Mouse (Mus musculus): ENCODE measurements around the gene Nfe2l1. TPM values are rescaled to one million over a fixed set of nuclear protein-coding genes. Genes with fewer than 3 reads are reported as not detected.
"Not testable (repeated sequence)": the region's sequence is repeated elsewhere in the genome, so short reads cannot be mapped to it uniquely, and the experiment has no call there.

Nfe2l1 gene
- polyA plus RNA-seq, 1 experiment from 2014 or later = 28.0 TPM

GRCm38 (mm10) chr11:96818128-96818710, 11.5 kb downstream of the Nfe2l1 start:
- 80% methylated on average over 8 of the region's 8 CpGs for WGBS
- Histone ChIP-seq H3K4me2 (ENCODE audit: low read length) (no peak overlapping the region), H3K27ac (ENCODE audit: low read depth, low read length) (no peak overlapping the region), H3K36me3 (ENCODE audit: control insufficient read depth, insufficient read depth, low read length) (peaks cover 93% of the 10 kb centered on the region), H3K4me1 (ENCODE audit: control insufficient read depth, insufficient read depth, low read length) (peaks cover under 1% of the 10 kb centered on the region), H3K9me3 (replicated peaks; ENCODE audit: control insufficient read depth, low read length) (no peaks in the 10 kb centered on the region), H3K4me3 (ENCODE audit: low read depth, low read length) (no peak overlapping the region), H3K9ac (ENCODE audit: low read length) (no peak overlapping the region), H3K27me3 (replicated peaks; ENCODE audit: control insufficient read depth, insufficient read depth, low read length) (no peaks in the 10 kb centered on the region)
- DNase-seq (ENCODE audit: low spot score) (no peak), ATAC-seq (no peak)

DNA sequence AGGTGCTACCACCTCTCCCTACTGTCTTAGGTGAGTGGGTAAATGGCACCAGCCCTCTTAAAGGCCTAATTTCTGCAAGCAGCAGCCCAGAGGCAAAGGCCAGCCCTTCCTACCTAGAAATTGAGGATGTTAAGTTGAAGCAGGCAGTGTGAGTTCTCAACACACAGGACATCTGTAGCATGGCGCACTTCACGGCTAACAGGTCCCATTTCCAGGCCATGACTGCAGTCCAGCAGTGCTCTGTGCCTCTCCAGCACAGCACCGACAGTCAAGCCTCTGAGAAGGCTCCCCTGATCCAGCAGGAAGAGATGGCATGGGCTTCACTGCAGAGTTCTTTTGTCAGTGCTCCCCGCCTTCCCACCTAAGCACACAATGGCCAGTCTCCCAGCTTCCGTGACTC, 12.8 kb downstream of the Nfe2l1 start:
- Histone ChIP-seq H3K36me3 (ENCODE audit: control insufficient read depth, insufficient read depth, low read length) (peaks cover 96% of the 10 kb centered on the region), H3K4me2 (ENCODE audit: low read length) (no peak overlapping the region), H3K27ac (ENCODE audit: low read depth, low read length) (no peak overlapping the region), H3K4me1 (ENCODE audit: control insufficient read depth, insufficient read depth, low read length) (no peaks in the 10 kb centered on the region), H3K9me3 (replicated peaks; ENCODE audit: control insufficient read depth, low read length) (no peaks in the 10 kb centered on the region), H3K27me3 (replicated peaks; ENCODE audit: control insufficient read depth, insufficient read depth, low read length) (no peaks in the 10 kb centered on the region), H3K4me3 (ENCODE audit: low read depth, low read length) (no peak overlapping the region), H3K9ac (ENCODE audit: low read length) (no peak overlapping the region)
- no peak for ATAC-seq
- no peak for DNase-seq (ENCODE audit: low spot score)
- WGBS = 53% methylated on average over 5 of the region's 5 CpGs

- Histone ChIP-seq H3K9ac (ENCODE audit: low read length) (no peak overlapping the region), H3K27ac (ENCODE audit: low read depth, low read length) (no peak overlapping the region), H3K4me3 (ENCODE audit: low read depth, low read length) (no peak overlapping the region), H3K4me2 (ENCODE audit: low read length) (no peak overlapping the region), H3K27me3 (replicated peaks; ENCODE audit: control insufficient read depth, insufficient read depth, low read length) (no peaks in the 10 kb centered on the region), H3K9me3 (replicated peaks; ENCODE audit: control insufficient read depth, low read length) (no peaks in the 10 kb centered on the region), H3K4me1 (ENCODE audit: control insufficient read depth, insufficient read depth, low read length) (no peaks in the 10 kb centered on the region), H3K36me3 (ENCODE audit: control insufficient read depth, insufficient read depth, low read length) (peaks cover 96% of the 10 kb centered on the region)
- no peak for ATAC-seq
- DNase-seq (ENCODE audit: low spot score) = no peak
- 97% methylated on average over 1 of the region's 1 CpGs for WGBS
Measured at GRCm38 (mm10) chr11:96816494-96816893, 13.3 kb downstream of the Nfe2l1 start.

- Histone ChIP-seq H3K4me2 (ENCODE audit: low read length) (no peak overlapping the region), H3K27ac (ENCODE audit: low read depth, low read length) (no peak overlapping the region), H3K9me3 (replicated peaks; ENCODE audit: control insufficient read depth, low read length) (no peaks in the 10 kb centered on the region), H3K4me1 (ENCODE audit: control insufficient read depth, insufficient read depth, low read length) (no peaks in the 10 kb centered on the region), H3K27me3 (replicated peaks; ENCODE audit: control insufficient read depth, insufficient read depth, low read length) (no peaks in the 10 kb centered on the region), H3K36me3 (ENCODE audit: control insufficient read depth, insufficient read depth, low read length) (peaks cover 96% of the 10 kb centered on the region), H3K4me3 (ENCODE audit: low read depth, low read length) (no peak overlapping the region), H3K9ac (ENCODE audit: low read length) (no peak overlapping the region)
- WGBS = 100% methylated on average over 2 of the region's 2 CpGs
- DNase-seq (ENCODE audit: low spot score) (no peak), ATAC-seq (no peak)
Measured at GRCm38 (mm10) chr11:96815895-96816294, 13.9 kb downstream of the Nfe2l1 start.

- Histone ChIP-seq H3K9me3 (replicated peaks; ENCODE audit: control insufficient read depth, low read length) (no peaks in the 10 kb centered on the region), H3K4me1 (ENCODE audit: control insufficient read depth, insufficient read depth, low read length) (no peaks in the 10 kb centered on the region), H3K27me3 (replicated peaks; ENCODE audit: control insufficient read depth, insufficient read depth, low read length) (no peaks in the 10 kb centered on the region), H3K4me3 (ENCODE audit: low read depth, low read length) (no peak overlapping the region), H3K9ac (ENCODE audit: low read length) (no peak overlapping the region), H3K27ac (ENCODE audit: low read depth, low read length) (no peak overlapping the region), H3K36me3 (ENCODE audit: control insufficient read depth, insufficient read depth, low read length) (peaks cover 95% of the 10 kb centered on the region), H3K4me2 (ENCODE audit: low read length) (no peak overlapping the region)
- ATAC-seq (no peak), DNase-seq (ENCODE audit: low spot score) (no peak)
- WGBS = 91% methylated on average over 2 of the region's 2 CpGs
Measured at GRCm38 (mm10) chr11:96814443-96814842, 15.3 kb downstream of the Nfe2l1 start.

DNA sequence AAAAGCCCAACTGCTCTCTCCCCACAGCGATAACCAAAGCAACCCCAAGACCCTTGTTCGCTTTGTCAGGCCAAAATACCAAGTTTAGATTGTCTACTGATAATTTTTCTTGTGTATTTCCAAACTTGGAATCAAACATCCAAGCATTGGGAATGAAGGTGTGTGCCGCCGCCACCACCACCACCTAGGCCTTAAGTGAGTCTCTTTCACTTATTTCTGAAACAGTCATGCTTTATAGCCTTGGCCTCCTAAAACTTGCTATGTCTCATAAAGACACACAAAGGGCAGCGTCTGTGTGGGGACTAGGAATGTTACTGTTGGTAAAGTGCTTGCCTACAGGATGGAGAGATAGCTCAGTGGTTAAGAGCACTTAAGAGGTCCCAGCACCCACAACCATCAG, 15.8 kb downstream of the Nfe2l1 start:
- ATAC-seq (no peak), DNase-seq (ENCODE audit: low spot score) (no peak)
- Histone ChIP-seq H3K27ac (ENCODE audit: low read depth, low read length) (no peak overlapping the region), H3K36me3 (ENCODE audit: control insufficient read depth, insufficient read depth, low read length) (peaks cover 95% of the 10 kb centered on the region), H3K27me3 (replicated peaks; ENCODE audit: control insufficient read depth, insufficient read depth, low read length) (no peaks in the 10 kb centered on the region), H3K4me1 (ENCODE audit: control insufficient read depth, insufficient read depth, low read length) (no peaks in the 10 kb centered on the region), H3K4me3 (ENCODE audit: low read depth, low read length) (no peak overlapping the region), H3K9me3 (replicated peaks; ENCODE audit: control insufficient read depth, low read length) (no peaks in the 10 kb centered on the region), H3K4me2 (ENCODE audit: low read length) (no peak overlapping the region), H3K9ac (ENCODE audit: low read length) (no peak overlapping the region)
- WGBS = 90% methylated on average over 5 of the region's 5 CpGs

- Histone ChIP-seq H3K27ac (ENCODE audit: low read depth, low read length) (no peak overlapping the region), H3K27me3 (replicated peaks; ENCODE audit: control insufficient read depth, insufficient read depth, low read length) (no peaks in the 10 kb centered on the region), H3K36me3 (ENCODE audit: control insufficient read depth, insufficient read depth, low read length) (peaks cover 95% of the 10 kb centered on the region), H3K4me2 (ENCODE audit: low read length) (no peak overlapping the region), H3K4me3 (ENCODE audit: low read depth, low read length) (no peak overlapping the region), H3K9me3 (replicated peaks; ENCODE audit: control insufficient read depth, low read length) (no peaks in the 10 kb centered on the region), H3K9ac (ENCODE audit: low read length) (no peak overlapping the region), H3K4me1 (ENCODE audit: control insufficient read depth, insufficient read depth, low read length) (no peaks in the 10 kb centered on the region)
- ATAC-seq = no peak
- no peak for DNase-seq (ENCODE audit: low spot score)
- 93% methylated on average over 4 of the region's 4 CpGs for WGBS
Measured at GRCm38 (mm10) chr11:96813455-96813854, 16.3 kb downstream of the Nfe2l1 start.

- H3K4me2 ChIP-seq (ENCODE audit: low read length); H3K27me3 ChIP-seq (replicated peaks; ENCODE audit: control insufficient read depth, insufficient read depth, low read length); H3K9ac ChIP-seq (ENCODE audit: low read length); H3K27ac ChIP-seq (ENCODE audit: low read depth, low read length); H3K9me3 ChIP-seq (replicated peaks; ENCODE audit: control insufficient read depth, low read length); ATAC-seq; H3K4me3 ChIP-seq (ENCODE audit: low read depth, low read length); H3K4me1 ChIP-seq (ENCODE audit: control insufficient read depth, insufficient read depth, low read length); DNase-seq (ENCODE audit: low spot score): not testable (repeated sequence)
- peaks cover 89% of the 10 kb centered on the region for H3K36me3 ChIP-seq (ENCODE audit: control insufficient read depth, insufficient read depth, low read length)
- 65% methylated on average over 1 of the region's 1 CpGs for WGBS
Measured at GRCm38 (mm10) chr11:96811188-96811587, 18.6 kb downstream of the Nfe2l1 start.

DNA sequence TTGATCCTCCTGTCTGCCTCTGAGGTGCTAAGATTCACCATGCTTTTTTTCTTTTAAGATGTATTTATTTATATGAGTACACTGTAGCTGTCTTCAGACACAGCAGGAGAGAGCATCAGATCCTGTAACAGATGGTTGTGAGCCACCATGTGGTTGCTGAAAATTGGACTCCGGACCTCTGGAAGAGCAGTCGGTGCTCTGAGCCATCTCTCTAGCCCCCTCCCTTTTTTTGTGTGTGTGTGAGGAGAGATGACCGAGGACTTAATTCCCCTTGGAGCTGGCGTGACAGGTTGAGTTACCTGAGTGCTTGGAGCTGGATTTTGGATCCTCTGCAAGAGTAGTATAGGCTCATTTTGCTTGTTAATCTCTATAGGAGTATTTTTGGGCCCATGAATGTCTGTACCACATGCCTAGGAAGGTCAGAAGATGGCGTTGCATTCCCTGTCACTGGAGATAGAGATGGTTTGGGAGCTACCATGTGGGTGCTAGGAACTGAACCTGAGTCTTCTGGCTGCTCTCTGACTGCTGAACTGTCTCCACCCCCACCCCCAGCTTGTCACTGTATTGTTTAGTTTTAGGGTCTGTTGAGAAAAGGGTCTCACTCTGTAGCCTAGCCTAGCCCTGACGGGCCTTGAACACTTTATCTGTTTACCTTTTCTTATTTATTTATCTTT, 20.1 kb downstream of the Nfe2l1 start:
- Histone ChIP-seq H3K27ac (ENCODE audit: low read depth, low read length) (no peak overlapping the region), H3K4me3 (ENCODE audit: low read depth, low read length) (no peak overlapping the region), H3K36me3 (ENCODE audit: control insufficient read depth, insufficient read depth, low read length) (peaks cover 91% of the 10 kb centered on the region), H3K4me2 (ENCODE audit: low read length) (no peak overlapping the region), H3K9me3 (replicated peaks; ENCODE audit: control insufficient read depth, low read length) (no peaks in the 10 kb centered on the region), H3K9ac (ENCODE audit: low read length) (no peak overlapping the region), H3K27me3 (replicated peaks; ENCODE audit: control insufficient read depth, insufficient read depth, low read length) (no peaks in the 10 kb centered on the region), H3K4me1 (ENCODE audit: control insufficient read depth, insufficient read depth, low read length) (no peaks in the 10 kb centered on the region)
- no peak for ATAC-seq
- 96% methylated on average over 6 of the region's 6 CpGs for WGBS
- DNase-seq (ENCODE audit: low spot score) = no peak
